Mouse (Mus musculus): ENCODE measurements around the gene Prnp. TPM values are rescaled to one million over a fixed set of nuclear protein-coding genes. Genes with fewer than 3 reads are reported as not detected.

Gene Prnp
- polyA plus RNA-seq, 1 experiment: 144 TPM

DNA sequence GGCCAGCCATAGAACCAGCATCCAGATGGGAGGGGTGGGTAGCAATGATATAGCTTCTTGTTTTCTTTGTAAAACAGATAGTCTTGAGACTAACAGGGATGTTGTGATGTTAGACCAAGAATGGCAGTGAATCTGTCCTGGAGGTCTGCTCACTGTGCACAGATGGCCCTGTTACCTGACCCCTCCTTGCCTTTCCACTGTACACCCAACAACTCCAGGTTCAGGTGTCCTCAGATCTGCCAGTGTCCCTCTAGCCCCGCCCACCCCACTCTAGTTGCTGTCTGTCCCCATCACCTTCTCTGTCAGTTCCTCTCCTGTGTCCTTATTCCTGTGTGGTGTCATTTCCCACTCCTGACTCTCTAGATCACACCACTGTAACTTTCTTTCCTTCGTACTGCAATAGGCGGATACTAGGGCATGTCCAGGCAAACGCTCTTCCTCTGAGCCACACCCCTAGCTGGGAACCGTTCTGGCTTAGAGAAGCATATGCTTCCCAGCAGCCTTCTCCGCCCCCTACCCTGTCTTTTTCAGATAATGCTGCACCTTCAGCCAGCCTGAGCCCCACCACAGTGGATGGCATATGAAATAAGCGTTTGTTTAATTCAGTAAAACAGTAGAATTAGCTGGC, 22.7 kb downstream of the Prnp start:
- H3K27ac ChIP-seq (ENCODE audit: insufficient read depth, low read depth, low read length): no peak overlapping the region
- TF ChIP-seq CTCF (conservative IDR thresholded peaks at IDR 0.05; ENCODE audit: insufficient read depth, insufficient read length, low read depth, low read length) (no peak), POLR2A (IDR thresholded peaks at IDR 0.05; ENCODE audit: low read depth, low read length) (no peak)
- no peak overlapping the region for H3K4me3 ChIP-seq (ENCODE audit: insufficient read depth, low read depth, low read length)
- 63% methylated on average over 7 of the region's 7 CpGs for WGBS
- 0 out of 2 replicates have a peak, but pooled peaks cover 3% of the 10 kb centered on the region for H3K4me1 ChIP-seq (ENCODE audit: control insufficient read depth, insufficient read depth, low read length)
- DNase-seq: no peak
- no peaks in the 10 kb centered on the region for H3K36me3 ChIP-seq (ENCODE audit: control insufficient read depth, insufficient read depth, low read length)
- H3K27me3 ChIP-seq (replicated peaks; ENCODE audit: control insufficient read depth, insufficient read depth, low read length): no peaks in the 10 kb centered on the region

DNA sequence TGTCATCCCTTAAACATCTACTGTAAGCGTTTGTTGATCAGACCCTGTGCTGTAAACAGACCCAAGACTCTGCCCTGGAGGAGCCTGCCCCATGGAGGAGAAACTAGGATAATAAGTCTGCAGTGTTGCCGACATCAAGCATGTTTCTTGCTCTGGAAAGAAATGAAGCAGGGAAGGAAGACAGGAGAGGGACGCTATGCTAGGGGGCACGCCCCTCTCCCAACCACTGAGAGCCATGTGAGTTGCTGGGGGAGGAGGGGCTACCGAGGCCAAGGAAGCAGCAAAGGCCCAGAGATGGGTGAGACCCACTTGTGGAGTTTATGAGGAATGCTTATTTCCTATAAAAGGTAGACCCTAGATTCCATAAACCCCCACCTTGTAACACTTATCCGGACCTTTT, 23.3 kb downstream of the Prnp start:
- 0 out of 2 replicates have a peak, but pooled peaks cover 3% of the 10 kb centered on the region for H3K4me1 ChIP-seq (ENCODE audit: control insufficient read depth, insufficient read depth, low read length)
- no peaks in the 10 kb centered on the region for H3K36me3 ChIP-seq (ENCODE audit: control insufficient read depth, insufficient read depth, low read length)
- H3K4me3 ChIP-seq (ENCODE audit: insufficient read depth, low read depth, low read length): no peak overlapping the region
- 51% methylated on average over 6 of the region's 6 CpGs for WGBS
- no peak for DNase-seq
- no peaks in the 10 kb centered on the region for H3K27me3 ChIP-seq (replicated peaks; ENCODE audit: control insufficient read depth, insufficient read depth, low read length)
- H3K27ac ChIP-seq (ENCODE audit: insufficient read depth, low read depth, low read length): no peak overlapping the region
- TF ChIP-seq CTCF (conservative IDR thresholded peaks at IDR 0.05; ENCODE audit: insufficient read depth, insufficient read length, low read depth, low read length): no peak
- TF ChIP-seq POLR2A (IDR thresholded peaks at IDR 0.05; ENCODE audit: low read depth, low read length): no peak

- DNase-seq: peak; percentile 59
- Histone ChIP-seq H3K4me3 (ENCODE audit: insufficient read depth, low read depth, low read length) (no peak overlapping the region), H3K36me3 (ENCODE audit: control insufficient read depth, insufficient read depth, low read length) (no peaks in the 10 kb centered on the region), H3K27me3 (replicated peaks; ENCODE audit: control insufficient read depth, insufficient read depth, low read length) (no peaks in the 10 kb centered on the region), H3K27ac (ENCODE audit: insufficient read depth, low read depth, low read length) (no peak overlapping the region), H3K4me1 (ENCODE audit: control insufficient read depth, insufficient read depth, low read length) (0 out of 2 replicates have a peak, but pooled peaks cover 3% of the 10 kb centered on the region)
- TF ChIP-seq CTCF (conservative IDR thresholded peaks at IDR 0.05; ENCODE audit: insufficient read depth, insufficient read length, low read depth, low read length): no peak
- WGBS: 50% methylated on average over 3 of the region's 3 CpGs
Measured at GRCm38 (mm10) chr2:131933598-131933997, 23.9 kb downstream of the Prnp start.

GRCm38 (mm10) chr2:131934243-131934642, 24.5 kb downstream of the Prnp start:
- Histone ChIP-seq H3K36me3 (ENCODE audit: control insufficient read depth, insufficient read depth, low read length) (no peaks in the 10 kb centered on the region), H3K27me3 (replicated peaks; ENCODE audit: control insufficient read depth, insufficient read depth, low read length) (no peaks in the 10 kb centered on the region), H3K27ac (ENCODE audit: insufficient read depth, low read depth, low read length) (no peak overlapping the region), H3K4me1 (ENCODE audit: control insufficient read depth, insufficient read depth, low read length) (0 out of 2 replicates have a peak, but pooled peaks cover 3% of the 10 kb centered on the region), H3K4me3 (ENCODE audit: insufficient read depth, low read depth, low read length) (no peak overlapping the region)
- DNase-seq: no peak
- TF ChIP-seq CTCF (conservative IDR thresholded peaks at IDR 0.05; ENCODE audit: insufficient read depth, insufficient read length, low read depth, low read length) (no peak), POLR2A (IDR thresholded peaks at IDR 0.05; ENCODE audit: low read depth, low read length) (no peak)
- WGBS: 86% methylated on average over 2 of the region's 2 CpGs

DNA sequence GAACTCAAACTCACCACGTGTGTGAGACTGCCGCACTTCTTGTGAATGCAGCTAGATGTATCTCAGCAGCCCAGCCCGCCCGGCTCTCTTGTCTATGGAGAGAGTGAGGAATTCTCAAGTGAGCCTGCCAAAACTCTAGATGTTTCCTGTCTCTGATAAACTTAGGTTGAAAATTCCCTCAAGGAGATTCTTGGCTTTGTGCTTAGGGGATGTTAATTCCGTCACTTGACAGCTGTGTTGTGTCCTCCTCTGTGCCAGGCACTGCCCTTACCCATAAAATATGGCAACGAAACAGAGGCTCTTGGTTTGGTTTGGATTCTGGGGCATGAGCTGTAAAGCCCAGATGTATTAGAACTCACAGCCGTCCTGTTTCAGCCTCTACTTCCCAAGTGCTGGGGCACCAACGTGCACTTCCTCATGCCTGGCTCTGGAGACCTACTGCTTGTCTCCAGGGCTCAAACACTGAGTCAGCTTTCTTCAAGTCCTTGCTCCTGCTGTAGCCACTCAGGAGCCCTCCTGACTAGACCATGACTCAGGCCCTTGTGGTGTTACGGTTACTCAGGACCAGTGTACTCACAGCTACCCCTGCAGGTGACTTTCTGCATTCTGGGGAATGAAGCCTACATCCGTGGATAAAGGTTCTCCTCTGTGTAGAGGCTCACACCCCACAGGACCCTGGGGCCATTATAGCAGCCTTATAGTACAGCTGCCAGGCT, 25.8 kb downstream of the Prnp start:
- TF ChIP-seq CTCF (conservative IDR thresholded peaks at IDR 0.05; ENCODE audit: insufficient read depth, insufficient read length, low read depth, low read length) (peak; percentile 36; the same call in 1 of the 2 replicates), POLR2A (IDR thresholded peaks at IDR 0.05; ENCODE audit: low read depth, low read length) (no peak)
- H3K27me3 ChIP-seq (replicated peaks; ENCODE audit: control insufficient read depth, insufficient read depth, low read length): no peaks in the 10 kb centered on the region
- H3K27ac ChIP-seq (ENCODE audit: insufficient read depth, low read depth, low read length): no peak overlapping the region
- peak; percentile 20 for DNase-seq
- H3K36me3 ChIP-seq (ENCODE audit: control insufficient read depth, insufficient read depth, low read length): no peaks in the 10 kb centered on the region
- H3K4me3 ChIP-seq (ENCODE audit: insufficient read depth, low read depth, low read length): no peak overlapping the region
- H3K4me1 ChIP-seq (ENCODE audit: control insufficient read depth, insufficient read depth, low read length): 0 out of 2 replicates have a peak, but pooled peaks cover 3% of the 10 kb centered on the region
- WGBS: 63% methylated on average over 10 of the region's 10 CpGs

DNA sequence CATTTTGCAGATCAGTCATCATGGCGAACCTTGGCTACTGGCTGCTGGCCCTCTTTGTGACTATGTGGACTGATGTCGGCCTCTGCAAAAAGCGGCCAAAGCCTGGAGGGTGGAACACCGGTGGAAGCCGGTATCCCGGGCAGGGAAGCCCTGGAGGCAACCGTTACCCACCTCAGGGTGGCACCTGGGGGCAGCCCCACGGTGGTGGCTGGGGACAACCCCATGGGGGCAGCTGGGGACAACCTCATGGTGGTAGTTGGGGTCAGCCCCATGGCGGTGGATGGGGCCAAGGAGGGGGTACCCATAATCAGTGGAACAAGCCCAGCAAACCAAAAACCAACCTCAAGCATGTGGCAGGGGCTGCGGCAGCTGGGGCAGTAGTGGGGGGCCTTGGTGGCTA, 26.7 kb downstream of the Prnp start:
- TF ChIP-seq POLR2A (IDR thresholded peaks at IDR 0.05; ENCODE audit: low read depth, low read length) (no peak), CTCF (conservative IDR thresholded peaks at IDR 0.05; ENCODE audit: insufficient read depth, insufficient read length, low read depth, low read length) (no peak)
- Histone ChIP-seq H3K27me3 (replicated peaks; ENCODE audit: control insufficient read depth, insufficient read depth, low read length) (no peaks in the 10 kb centered on the region), H3K27ac (ENCODE audit: insufficient read depth, low read depth, low read length) (no peak overlapping the region), H3K36me3 (ENCODE audit: control insufficient read depth, insufficient read depth, low read length) (no peaks in the 10 kb centered on the region), H3K4me1 (ENCODE audit: control insufficient read depth, insufficient read depth, low read length) (0 out of 2 replicates have a peak, but pooled peaks cover 3% of the 10 kb centered on the region), H3K4me3 (ENCODE audit: insufficient read depth, low read depth, low read length) (no peak overlapping the region)
- WGBS: 98% methylated on average over 10 of the region's 10 CpGs
- no peak for DNase-seq

- H3K36me3 ChIP-seq (ENCODE audit: control insufficient read depth, insufficient read depth, low read length): no peaks in the 10 kb centered on the region
- WGBS: 39% methylated on average over 8 of the region's 8 CpGs
- H3K4me3 ChIP-seq (ENCODE audit: insufficient read depth, low read depth, low read length): no peak overlapping the region
- peak; percentile 54 for DNase-seq
- no peak overlapping the region for H3K27ac ChIP-seq (ENCODE audit: insufficient read depth, low read depth, low read length)
- TF ChIP-seq POLR2A (IDR thresholded peaks at IDR 0.05; ENCODE audit: low read depth, low read length) (no peak), CTCF (conservative IDR thresholded peaks at IDR 0.05; ENCODE audit: insufficient read depth, insufficient read length, low read depth, low read length) (peak; percentile 83)
- H3K27me3 ChIP-seq (replicated peaks; ENCODE audit: control insufficient read depth, insufficient read depth, low read length): no peaks in the 10 kb centered on the region
- no peaks in the 10 kb centered on the region for H3K4me1 ChIP-seq (ENCODE audit: control insufficient read depth, insufficient read depth, low read length)
Measured at GRCm38 (mm10) chr2:131939404-131940111, 29.8 kb downstream of the Prnp start.

All from kidney, adult 2 months (tissue).